Mouse (Mus musculus): ENCODE data around the gene Mapk6.
"Not testable (repeated sequence)": the region's sequence is repeated elsewhere in the genome, so short reads cannot be mapped to it uniquely, and the experiment has no call there.

Mapk6 gene

DNA sequence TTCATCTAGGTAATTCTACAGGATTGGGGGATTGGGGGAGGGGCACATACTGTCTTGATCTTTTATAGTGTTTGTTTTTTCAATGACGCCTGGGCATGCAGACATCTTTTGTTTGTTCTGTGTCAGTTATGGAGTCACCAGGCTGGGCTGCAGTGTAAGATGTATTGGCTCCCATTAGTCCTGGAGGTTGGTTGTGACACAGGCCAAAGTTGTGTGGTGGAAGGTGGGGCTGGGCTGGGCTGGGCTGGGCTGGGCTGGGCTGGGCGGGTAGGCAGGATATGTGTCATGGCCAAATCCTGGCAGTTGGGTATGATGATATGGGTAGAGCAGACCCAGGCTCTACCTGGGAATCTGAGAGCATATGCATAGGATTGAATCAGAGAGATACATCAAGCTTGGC lies 31.0 kb downstream of the Mapk6 start:
- DNase-seq (ENCODE audit: low read depth, low spot score): no peak
- H3K27me3 ChIP-seq (ENCODE audit: control insufficient read depth, insufficient read depth, low read length, poor library complexity, severe bottlenecking): no peaks in the 10 kb centered on the region
- H3K36me3 ChIP-seq (ENCODE audit: control insufficient read depth, insufficient read depth, low read length, poor library complexity, severe bottlenecking): no peaks in the 10 kb centered on the region

DNA sequence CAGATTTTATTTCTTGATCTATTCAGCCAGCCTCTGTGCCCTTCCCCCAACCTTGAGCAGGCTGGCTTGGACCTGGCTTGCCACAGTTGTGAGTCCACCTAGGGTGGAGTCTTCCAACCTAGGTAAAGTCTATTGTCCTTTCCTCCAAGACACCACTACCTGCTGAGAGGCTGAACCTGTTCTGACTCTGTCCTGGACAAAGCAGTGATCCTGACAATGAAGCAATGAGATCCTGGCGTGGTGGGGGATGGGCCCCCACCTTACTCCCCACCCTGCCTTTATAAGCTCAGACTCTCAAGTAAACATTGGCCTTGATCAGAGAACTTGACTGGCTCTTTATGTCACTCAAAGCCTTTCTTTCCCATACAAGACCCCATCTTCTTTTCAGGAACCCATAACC lies 33.4 kb downstream of the Mapk6 start:
- DNase-seq (ENCODE audit: low read depth, low spot score): no peak
- H3K36me3 ChIP-seq (ENCODE audit: control insufficient read depth, insufficient read depth, low read length, poor library complexity, severe bottlenecking): no peaks in the 10 kb centered on the region

DNA sequence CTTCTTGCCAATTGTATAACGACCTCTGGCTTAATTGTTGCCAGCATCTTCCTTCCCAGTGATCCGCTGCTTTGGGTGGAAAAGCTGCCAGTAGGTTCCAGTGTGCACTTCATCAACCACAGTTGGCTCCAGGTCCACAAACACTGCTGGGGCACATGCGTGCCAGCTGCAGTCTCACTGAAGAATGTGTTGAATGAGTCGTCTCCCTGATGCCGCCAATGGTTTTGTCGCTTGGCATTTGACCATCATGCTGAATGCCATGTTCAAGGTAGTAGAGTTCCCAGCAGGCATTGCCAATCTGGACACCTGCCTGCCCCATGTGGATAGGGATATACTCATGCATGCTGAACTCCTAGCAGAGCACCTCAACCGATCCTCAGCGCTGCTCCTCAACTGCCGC lies 34.2 kb downstream of the Mapk6 start:
- no peak for DNase-seq (ENCODE audit: low read depth, low spot score)
- no peaks in the 10 kb centered on the region for H3K27me3 ChIP-seq (ENCODE audit: control insufficient read depth, insufficient read depth, low read length, poor library complexity, severe bottlenecking)
- no peaks in the 10 kb centered on the region for H3K36me3 ChIP-seq (ENCODE audit: control insufficient read depth, insufficient read depth, low read length, poor library complexity, severe bottlenecking)

More for the DNA sequence above, 33.4 kb downstream of the Mapk6 start:
- no peaks in the 10 kb centered on the region for H3K27me3 ChIP-seq (ENCODE audit: control insufficient read depth, insufficient read depth, low read length, poor library complexity, severe bottlenecking)

DNA sequence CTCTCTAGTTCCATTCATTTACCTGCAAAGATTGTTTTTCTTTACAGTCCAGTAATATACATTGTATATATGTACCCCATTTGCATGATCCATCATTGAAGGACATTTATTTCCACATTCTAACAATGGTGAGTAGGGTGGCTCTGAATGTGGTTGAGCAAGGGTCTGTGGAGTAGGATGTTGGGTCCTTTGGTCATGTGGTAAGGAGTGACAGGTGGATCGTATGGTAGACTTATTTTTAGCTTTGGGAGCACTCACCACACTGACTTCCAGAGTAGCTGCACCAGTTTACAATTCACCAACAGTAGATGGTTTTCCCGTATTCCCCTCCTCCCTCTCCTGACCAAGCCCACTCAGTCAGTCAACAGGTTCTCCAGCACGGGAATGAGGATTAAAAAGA lies 41.0 kb downstream of the Mapk6 start:
- H3K27me3 ChIP-seq (ENCODE audit: control insufficient read depth, insufficient read depth, low read length, poor library complexity, severe bottlenecking): no peaks in the 10 kb centered on the region

DNA sequence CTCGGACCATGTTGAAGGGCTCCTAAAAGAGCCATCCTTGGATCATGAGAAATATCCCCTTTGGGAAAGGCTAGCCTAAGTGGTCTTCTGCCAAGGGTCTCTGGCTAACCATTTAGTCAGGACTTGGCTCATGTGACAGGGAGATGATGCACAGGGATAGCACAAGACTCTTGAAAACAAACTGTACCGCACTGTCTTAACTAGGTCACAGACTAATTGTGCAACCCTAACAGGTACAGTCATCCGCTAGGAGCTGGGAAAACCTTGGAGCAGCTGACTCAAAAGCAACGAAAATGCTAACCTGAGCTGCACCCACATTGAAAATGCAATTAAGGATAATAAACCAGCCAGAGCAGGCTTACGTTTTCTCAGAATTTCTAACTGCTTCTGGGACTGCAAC lies 43.6 kb downstream of the Mapk6 start:
- DNase-seq (ENCODE audit: low read depth, low spot score): no peak

More for the DNA sequence above, 41.0 kb downstream of the Mapk6 start:
- DNase-seq (ENCODE audit: low read depth, low spot score): no peak
- no peaks in the 10 kb centered on the region for H3K36me3 ChIP-seq (ENCODE audit: control insufficient read depth, insufficient read depth, low read length, poor library complexity, severe bottlenecking)

DNA sequence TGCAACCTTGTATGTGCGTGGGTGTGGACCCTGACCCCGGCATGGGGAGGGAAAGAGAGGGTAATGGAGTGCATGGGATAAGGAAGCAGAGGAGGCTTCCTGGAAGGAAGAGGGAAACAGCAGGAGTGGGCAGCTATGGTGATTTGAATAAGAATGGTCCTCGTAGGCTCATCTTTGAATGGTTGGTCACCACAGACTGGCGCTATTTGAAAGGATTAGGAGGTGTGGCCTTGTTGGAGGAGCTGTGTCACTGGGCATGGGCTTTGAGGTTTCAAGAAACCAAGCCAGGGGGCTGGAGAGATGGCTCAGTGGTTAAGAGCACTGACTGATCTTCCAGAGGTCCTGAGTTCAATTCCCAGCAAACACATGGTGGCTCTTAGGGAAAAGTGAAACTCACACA lies 44.6 kb downstream of the Mapk6 start:
- no peak for DNase-seq (ENCODE audit: low read depth, low spot score)
- Histone ChIP-seq H3K27me3 (ENCODE audit: control insufficient read depth, insufficient read depth, low read length, poor library complexity, severe bottlenecking) (no peaks in the 10 kb centered on the region), H3K36me3 (ENCODE audit: control insufficient read depth, insufficient read depth, low read length, poor library complexity, severe bottlenecking) (no peaks in the 10 kb centered on the region)

More for the DNA sequence above, 43.6 kb downstream of the Mapk6 start:
- Histone ChIP-seq H3K36me3 (ENCODE audit: control insufficient read depth, insufficient read depth, low read length, poor library complexity, severe bottlenecking) (no peaks in the 10 kb centered on the region), H3K27me3 (ENCODE audit: control insufficient read depth, insufficient read depth, low read length, poor library complexity, severe bottlenecking) (no peaks in the 10 kb centered on the region)

DNA sequence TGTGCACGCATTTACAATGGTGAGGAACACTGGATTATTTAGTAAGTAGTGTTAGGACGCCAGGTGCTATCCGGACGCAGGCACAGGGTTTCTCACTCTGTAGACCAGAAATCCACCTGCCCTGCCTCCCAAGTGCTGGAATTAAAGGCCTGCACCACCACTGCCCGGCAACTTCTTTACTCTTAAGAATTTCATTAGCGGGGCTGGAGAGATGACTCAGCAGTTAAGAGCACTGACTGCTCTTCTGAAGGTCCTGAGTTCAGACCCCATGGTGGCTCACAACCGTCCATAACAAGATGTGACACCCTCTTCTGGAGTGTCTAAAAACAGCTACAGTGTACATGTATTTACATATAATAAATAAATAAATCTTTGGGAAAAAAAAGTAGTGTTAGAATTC lies 46.1 kb downstream of the Mapk6 start:
- H3K27me3 ChIP-seq (ENCODE audit: control insufficient read depth, insufficient read depth, low read length, poor library complexity, severe bottlenecking); DNase-seq (ENCODE audit: low read depth, low spot score): not testable (repeated sequence)

DNA sequence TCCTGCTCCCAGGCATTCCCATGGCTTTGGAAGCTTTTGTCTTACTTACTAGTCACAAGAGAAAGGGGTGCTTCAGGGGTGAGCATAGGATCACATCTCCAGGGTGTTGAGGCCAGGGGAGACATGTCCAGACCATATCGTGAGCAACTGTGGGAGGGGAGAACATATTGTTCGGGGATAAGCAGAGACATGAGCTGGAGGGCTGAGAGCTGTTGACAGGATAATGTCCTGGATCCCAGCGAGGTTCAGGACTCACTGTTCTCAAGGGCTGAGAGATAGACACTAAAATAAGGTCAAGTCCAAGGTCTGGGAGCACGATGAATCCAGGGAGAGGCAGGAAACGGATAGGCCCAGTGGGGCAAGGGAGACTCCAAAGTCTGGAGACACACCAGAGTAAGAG lies 46.8 kb downstream of the Mapk6 start:
- no peak for DNase-seq (ENCODE audit: low read depth, low spot score)
- Histone ChIP-seq H3K27me3 (ENCODE audit: control insufficient read depth, insufficient read depth, low read length, poor library complexity, severe bottlenecking) (no peaks in the 10 kb centered on the region), H3K36me3 (ENCODE audit: control insufficient read depth, insufficient read depth, low read length, poor library complexity, severe bottlenecking) (no peaks in the 10 kb centered on the region)

More for the DNA sequence above, 46.1 kb downstream of the Mapk6 start:
- H3K36me3 ChIP-seq (ENCODE audit: control insufficient read depth, insufficient read depth, low read length, poor library complexity, severe bottlenecking): not testable (repeated sequence)

DNA sequence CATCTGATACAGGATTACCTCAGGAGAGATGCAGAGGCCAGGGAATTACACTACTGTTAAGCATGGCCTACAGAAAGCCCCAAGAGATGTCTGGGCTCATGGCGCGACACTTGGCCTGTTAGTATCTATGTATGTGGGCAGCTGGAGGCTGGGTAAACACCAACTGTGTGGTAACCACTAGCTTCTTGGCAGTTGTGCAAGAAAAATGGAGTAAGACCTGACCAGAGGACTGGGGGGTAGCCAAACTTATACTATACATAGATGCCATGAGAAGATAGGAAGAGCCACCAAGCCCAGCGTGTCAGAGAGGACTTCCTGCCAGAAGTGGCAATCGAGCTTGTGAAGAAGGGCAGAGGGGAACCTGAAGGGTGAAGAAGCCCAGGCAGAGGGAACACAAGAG lies 47.6 kb downstream of the Mapk6 start:
- no peak for DNase-seq (ENCODE audit: low read depth, low spot score)
- no peaks in the 10 kb centered on the region for H3K27me3 ChIP-seq (ENCODE audit: control insufficient read depth, insufficient read depth, low read length, poor library complexity, severe bottlenecking)
- no peaks in the 10 kb centered on the region for H3K36me3 ChIP-seq (ENCODE audit: control insufficient read depth, insufficient read depth, low read length, poor library complexity, severe bottlenecking)

DNA sequence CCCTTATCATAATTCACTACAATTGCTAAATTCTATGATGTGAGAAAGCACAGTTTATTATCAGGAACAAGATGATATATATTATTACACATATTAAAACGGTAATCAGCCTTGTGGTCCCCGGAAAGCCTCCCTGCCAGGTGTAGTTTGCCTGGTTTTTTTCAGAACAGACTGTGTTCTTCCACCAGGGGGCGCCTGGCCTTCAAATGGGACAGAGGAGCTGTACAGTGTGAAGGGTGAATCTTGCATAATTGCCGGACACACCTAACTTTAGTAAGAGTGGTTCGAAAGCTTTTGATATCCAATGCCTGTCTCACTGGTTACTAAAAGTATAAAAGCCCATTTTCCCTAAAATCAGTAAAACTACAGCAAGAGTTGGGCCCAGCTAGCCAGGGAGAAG lies 48.1 kb downstream of the Mapk6 start:
- Histone ChIP-seq H3K36me3 (ENCODE audit: control insufficient read depth, insufficient read depth, low read length, poor library complexity, severe bottlenecking) (no peaks in the 10 kb centered on the region), H3K27me3 (ENCODE audit: control insufficient read depth, insufficient read depth, low read length, poor library complexity, severe bottlenecking) (no peaks in the 10 kb centered on the region)
- DNase-seq (ENCODE audit: low read depth, low spot score): peak; percentile 84

DNA sequence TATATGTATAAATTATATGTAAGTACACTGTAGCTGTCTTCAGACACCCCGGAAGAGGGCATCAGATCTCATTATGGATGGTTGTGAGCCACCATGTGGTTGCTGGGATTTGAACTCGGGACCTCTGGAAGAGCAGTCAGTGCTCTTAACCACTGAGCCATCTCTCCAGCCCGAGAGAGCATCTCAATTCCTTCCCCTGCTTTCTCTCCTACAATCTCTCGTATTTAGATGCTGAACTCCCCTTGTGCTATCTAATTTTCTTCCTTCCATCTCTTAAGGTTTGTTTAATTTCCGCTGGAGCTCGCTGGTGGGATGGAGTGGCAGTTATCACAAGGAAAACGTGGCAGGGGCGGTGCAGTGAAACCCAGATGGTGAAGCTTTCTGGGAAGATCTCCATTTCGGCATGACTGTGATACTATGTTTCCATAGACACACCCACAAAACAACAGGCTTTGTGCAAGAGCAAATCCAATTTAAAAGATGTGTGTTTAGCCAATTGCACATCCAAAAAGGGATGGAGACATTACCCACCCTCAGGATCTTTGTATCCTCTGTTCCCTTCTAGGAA lies 52.6 kb downstream of the Mapk6 start:
- no peaks in the 10 kb centered on the region for H3K36me3 ChIP-seq (ENCODE audit: control insufficient read depth, insufficient read depth, low read length, poor library complexity, severe bottlenecking)
- no peak for DNase-seq (ENCODE audit: low read depth, low spot score)
- no peaks in the 10 kb centered on the region for H3K27me3 ChIP-seq (ENCODE audit: control insufficient read depth, insufficient read depth, low read length, poor library complexity, severe bottlenecking)

DNA sequence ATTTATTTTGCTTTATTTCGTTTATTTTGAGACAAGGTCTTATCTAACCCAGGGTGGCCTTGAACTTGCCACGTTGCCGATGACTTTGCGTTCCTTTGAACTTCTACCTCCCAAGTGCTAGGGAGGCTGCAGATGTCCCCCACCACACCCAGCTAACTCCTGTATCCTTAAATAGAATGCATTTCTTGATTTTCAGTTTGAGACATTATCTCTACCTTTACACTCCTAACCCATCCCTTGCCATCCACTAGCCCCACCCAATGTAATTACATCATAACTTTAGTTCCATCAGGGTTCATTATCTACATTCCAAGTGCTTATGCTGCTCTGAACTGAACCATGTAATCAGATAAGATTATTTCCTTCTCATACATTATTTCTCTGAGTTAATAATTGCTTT lies 54.0 kb downstream of the Mapk6 start:
- Histone ChIP-seq H3K36me3 (ENCODE audit: control insufficient read depth, insufficient read depth, low read length, poor library complexity, severe bottlenecking) (no peaks in the 10 kb centered on the region), H3K27me3 (ENCODE audit: control insufficient read depth, insufficient read depth, low read length, poor library complexity, severe bottlenecking) (no peaks in the 10 kb centered on the region)
- no peak for DNase-seq (ENCODE audit: low read depth, low spot score)

DNA sequence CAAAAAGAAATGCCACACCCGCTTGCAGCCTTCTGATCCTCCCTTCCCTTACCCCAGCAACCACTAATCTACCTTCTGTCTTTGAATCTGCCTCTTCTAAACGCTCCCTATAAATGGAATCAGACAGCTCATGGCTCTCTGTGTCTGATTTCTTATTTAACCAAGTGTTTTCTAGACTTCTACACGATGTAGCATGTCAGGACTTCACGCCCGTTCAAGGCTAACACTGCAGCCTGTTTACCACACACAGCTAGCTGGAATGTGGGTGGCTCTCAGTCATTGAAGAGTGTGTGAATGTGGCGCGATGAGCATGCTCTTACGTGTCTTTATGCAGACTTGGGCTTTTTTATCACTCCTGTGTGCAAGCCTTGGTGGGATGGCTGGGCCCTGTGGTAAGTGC lies 56.7 kb downstream of the Mapk6 start:
- DNase-seq (ENCODE audit: low read depth, low spot score): no peak
- no peaks in the 10 kb centered on the region for H3K36me3 ChIP-seq (ENCODE audit: control insufficient read depth, insufficient read depth, low read length, poor library complexity, severe bottlenecking)

DNA sequence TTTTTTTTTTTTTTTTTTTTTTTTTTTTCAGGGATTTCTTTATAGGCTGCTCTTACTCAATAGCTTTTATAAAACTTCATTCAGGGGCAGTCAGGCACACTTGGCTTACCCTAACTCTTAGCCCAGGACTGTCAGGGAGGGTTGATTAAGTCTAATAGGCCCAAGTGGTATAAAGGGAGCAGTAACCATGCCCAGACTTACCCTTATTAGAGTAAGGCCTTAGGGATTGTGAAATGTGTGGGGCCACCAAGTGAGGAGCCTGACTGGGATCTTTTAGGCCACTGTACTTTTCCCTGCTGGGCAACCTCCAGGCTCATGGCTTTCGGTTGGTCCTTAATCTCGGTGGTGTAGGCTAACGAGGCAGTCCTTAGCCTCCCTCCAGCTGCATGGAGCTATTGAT lies 61.2 kb downstream of the Mapk6 start:
- DNase-seq (ENCODE audit: low read depth, low spot score): no peak
- no peaks in the 10 kb centered on the region; the same call in 1 of the 2 replicates for H3K27me3 ChIP-seq (ENCODE audit: control insufficient read depth, insufficient read depth, low read length, poor library complexity, severe bottlenecking)
- no peaks in the 10 kb centered on the region for H3K36me3 ChIP-seq (ENCODE audit: control insufficient read depth, insufficient read depth, low read length, poor library complexity, severe bottlenecking)

More for the DNA sequence above, 56.7 kb downstream of the Mapk6 start:
- no peaks in the 10 kb centered on the region for H3K27me3 ChIP-seq (ENCODE audit: control insufficient read depth, insufficient read depth, low read length, poor library complexity, severe bottlenecking)

DNA sequence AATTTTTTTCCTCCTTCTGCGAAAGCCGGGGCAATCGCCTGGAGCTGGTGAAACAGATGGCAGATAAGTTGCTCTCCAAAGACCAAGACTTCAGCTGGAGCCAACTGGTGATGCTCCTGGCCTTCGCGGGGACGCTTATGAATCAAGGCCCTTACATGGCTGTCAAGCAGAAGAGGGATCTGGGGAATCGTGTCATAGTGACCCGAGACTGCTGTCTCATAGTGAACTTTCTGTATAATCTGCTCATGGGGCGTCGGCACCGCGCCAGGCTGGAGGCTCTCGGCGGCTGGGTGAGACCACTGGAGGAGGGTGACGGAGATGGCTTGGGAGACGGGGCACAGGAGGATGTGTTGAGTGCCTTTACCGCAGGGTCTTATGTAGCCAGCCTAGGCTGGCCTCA lies 61.7 kb downstream of the Mapk6 start:
- DNase-seq (ENCODE audit: low read depth, low spot score): no peak
- no peaks in the 10 kb centered on the region; the same call in 1 of the 2 replicates for H3K27me3 ChIP-seq (ENCODE audit: control insufficient read depth, insufficient read depth, low read length, poor library complexity, severe bottlenecking)
- no peaks in the 10 kb centered on the region for H3K36me3 ChIP-seq (ENCODE audit: control insufficient read depth, insufficient read depth, low read length, poor library complexity, severe bottlenecking)

DNA sequence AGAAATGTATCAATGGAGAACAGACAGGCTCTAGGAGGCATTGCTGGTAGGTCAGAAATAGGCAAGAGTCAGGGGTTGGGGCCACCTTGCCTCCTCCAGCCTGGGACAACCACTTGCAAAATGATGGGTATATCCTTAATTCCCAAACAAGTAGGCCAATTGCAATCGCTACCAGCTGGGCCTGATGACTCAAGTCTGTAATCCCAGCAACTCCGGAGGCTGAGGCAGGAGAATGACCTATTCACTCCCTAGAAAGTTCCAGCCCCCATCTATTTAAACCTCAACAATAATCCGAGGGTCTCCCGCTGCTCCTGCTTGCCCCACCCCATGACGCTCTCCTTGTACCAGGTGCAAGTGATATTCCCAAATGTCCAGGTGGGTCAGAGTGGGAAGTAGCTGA lies 62.3 kb downstream of the Mapk6 start, which contains the start of gene Bcl2l10:
Gene Bcl2l10, plus strand, starts transcription at position 301 of the 400 bp plus-strand sequence.
- Histone ChIP-seq H3K36me3 (ENCODE audit: control insufficient read depth, insufficient read depth, low read length, poor library complexity, severe bottlenecking) (no peaks in the 10 kb centered on the region), H3K27me3 (ENCODE audit: control insufficient read depth, insufficient read depth, low read length, poor library complexity, severe bottlenecking) (no peaks in the 10 kb centered on the region; the same call in 1 of the 2 replicates)
- DNase-seq (ENCODE audit: low read depth, low spot score): no peak
